Mouse (Mus musculus) forebrain, embryonic 10.5 days (tissue): Measurements from ENCODE around the gene Tmem87b. TPM values are rescaled to one million over a fixed set of nuclear protein-coding genes. Genes with fewer than 3 reads are reported as not detected.

ENCODE experiments used
- DNase-seq: peaks from one replicate; pipeline ENCODE4 v3.0.0-alpha.2; 2017; ENCODE audit warnings: low spot score; ENCODE audit errors: extremely low spot score
- H3K27ac ChIP-seq: fragments of 300-500 bp; sonication (generic); 2 replicates; pipeline ENCODE4 v1.5.1; 2016; ENCODE audit warnings: mild to moderate bottlenecking
- H3K27me3 ChIP-seq: fragments of 300-500 bp; sonication (generic); 2 replicates; pipeline ENCODE4 v1.6.1; 2016; ENCODE audit warnings: mild to moderate bottlenecking; ENCODE audit not compliant: poor library complexity, severe bottlenecking
- H3K36me3 ChIP-seq: fragments of 300-500 bp; sonication (generic); replicated peaks from 2 replicates; pipeline ENCODE4 v1.6.1; 2016; ENCODE audit warnings: mild to moderate bottlenecking, moderate library complexity
- H3K4me1 ChIP-seq: fragments of 300-500 bp; sonication (generic); 2 replicates; pipeline ENCODE4 v1.6.1; 2016
- H3K4me3 ChIP-seq: fragments of 300-500 bp; sonication (generic); 2 replicates; pipeline ENCODE4 v1.5.1; 2016; ENCODE audit warnings: mild to moderate bottlenecking, moderate library complexity
- H3K9me3 ChIP-seq: fragments of 300-500 bp; sonication (generic); 2 replicates; pipeline ENCODE4 v1.6.1; 2016; ENCODE audit warnings: mild to moderate bottlenecking, moderate library complexity
- WGBS: fragments of 180-500 bp; shearing (Covaris S2); methylation state at CpG from one replicate; pipeline ENCODE4 v1.1.7; 2016; 5-methylcytosine and 5-hydroxymethylcytosine counted together
- polyA plus RNA-seq: library from polyadenylated mRNA; unstranded; fragments of >200 nt; fragmentation: Nextera tagmentation; extraction: Ambion mirVana; gene quantifications from 2 replicates; pipeline ENCODE4 v1.2.1, GENCODE M21; 2016

Tmem87b gene
- polyA plus RNA-seq, result 23.6 and 24.7 TPM in 2 replicates

- Histone ChIP-seq H3K27ac (peak within 1 kb of the TSS; percentile 94), H3K4me3 (peak within 1 kb of the TSS; percentile 75), H3K27me3 (no peaks in the 10 kb centered on the region), H3K9me3 (no peaks in the 10 kb centered on the region), H3K36me3 (no peaks in the 10 kb centered on the region), H3K4me1 (peaks cover 21% of the 10 kb centered on the region)
- WGBS, result under 1% methylated on average over 59 of the region's 59 CpGs
- DNase-seq, result peak; percentile 99
Measured at GRCm38 (mm10) chr2:128817786-128818681, at the start of gene Tmem87b. Gene Tmem87b, plus strand, starts transcription at chr2:128818118.

GRCm38 (mm10) chr2:128768545-128769247 is 49.2 kb upstream of the Tmem87b start:
- no peak for DNase-seq
- Histone ChIP-seq H3K9me3 (no peaks in the 10 kb centered on the region), H3K4me3 (no peak overlapping the region), H3K27ac (no peak overlapping the region), H3K27me3 (no peaks in the 10 kb centered on the region), H3K36me3 (peaks cover 14% of the 10 kb centered on the region), H3K4me1 (0 out of 2 replicates have a peak, but pooled peaks cover under 1% of the 10 kb centered on the region)
- WGBS, result 84% methylated on average over 4 of the region's 4 CpGs

- H3K4me3 ChIP-seq, result no peak overlapping the region
- 88% methylated on average over 6 of the region's 6 CpGs for WGBS
Measured at GRCm38 (mm10) chr2:128770557-128770956, 47.4 kb upstream of the Tmem87b start.

GRCm38 (mm10) chr2:128771048-128771447 is 46.9 kb upstream of the Tmem87b start:
- Histone ChIP-seq H3K27ac (no peak overlapping the region), H3K4me3 (no peak overlapping the region), H3K4me1 (no peaks in the 10 kb centered on the region), H3K36me3 (peaks cover 8% of the 10 kb centered on the region), H3K9me3 (no peaks in the 10 kb centered on the region), H3K27me3 (no peaks in the 10 kb centered on the region)
- WGBS, result 92% methylated on average over 4 of the region's 4 CpGs
- no peak for DNase-seq

More at GRCm38 (mm10) chr2:128770557-128770956, 47.4 kb upstream of the Tmem87b start:
- Histone ChIP-seq H3K27ac (no peak overlapping the region), H3K27me3 (no peaks in the 10 kb centered on the region), H3K36me3 (peaks cover 8% of the 10 kb centered on the region), H3K4me1 (no peaks in the 10 kb centered on the region), H3K9me3 (no peaks in the 10 kb centered on the region)
- DNase-seq, result no peak

GRCm38 (mm10) chr2:128771750-128772338 is 46.1 kb upstream of the Tmem87b start:
- Histone ChIP-seq H3K9me3 (no peaks in the 10 kb centered on the region), H3K27me3 (no peaks in the 10 kb centered on the region), H3K36me3 (peaks cover 8% of the 10 kb centered on the region), H3K4me3 (no peak overlapping the region), H3K4me1 (no peaks in the 10 kb centered on the region), H3K27ac (no peak overlapping the region)
- 95% methylated on average over 7 of the region's 7 CpGs for WGBS
- no peak for DNase-seq

- Histone ChIP-seq H3K4me1 (peaks cover 19% of the 10 kb centered on the region), H3K36me3 (peaks cover 4% of the 10 kb centered on the region; the same call in 1 of the 2 replicates), H3K4me3 (no peak overlapping the region), H3K27me3 (no peaks in the 10 kb centered on the region), H3K9me3 (no peaks in the 10 kb centered on the region), H3K27ac (no peak overlapping the region)
- no peak for DNase-seq
- WGBS, result 92% methylated on average over 5 of the region's 5 CpGs
Measured at GRCm38 (mm10) chr2:128782231-128782630, 35.7 kb upstream of the Tmem87b start.

- H3K9me3 ChIP-seq, result no peaks in the 10 kb centered on the region
- H3K4me3 ChIP-seq, result no peak overlapping the region
- H3K4me1 ChIP-seq, result peaks cover 19% of the 10 kb centered on the region
- no peaks in the 10 kb centered on the region; the same call in 1 of the 2 replicates for H3K36me3 ChIP-seq
- 75% methylated on average over 10 of the region's 10 CpGs for WGBS
- H3K27me3 ChIP-seq, result no peaks in the 10 kb centered on the region
- peak overlapping the region; percentile 54; the same call in 1 of the 2 replicates for H3K27ac ChIP-seq
- DNase-seq, result peak; percentile 15
Measured at GRCm38 (mm10) chr2:128783660-128784345, 34.1 kb upstream of the Tmem87b start.

- Histone ChIP-seq H3K9me3 (no peaks in the 10 kb centered on the region), H3K4me1 (peaks cover 19% of the 10 kb centered on the region), H3K4me3 (no peak overlapping the region), H3K27ac (peak overlapping the region; percentile 48; the same call in 1 of the 2 replicates), H3K27me3 (no peaks in the 10 kb centered on the region), H3K36me3 (peaks cover 2% of the 10 kb centered on the region; the same call in 1 of the 2 replicates)
- DNase-seq, result no peak
- 93% methylated on average over 7 of the region's 7 CpGs for WGBS
Measured at GRCm38 (mm10) chr2:128784814-128785213, 33.1 kb upstream of the Tmem87b start.

- peak overlapping the region; percentile 66 for H3K27ac ChIP-seq
- 0 out of 2 replicates have a peak, but pooled peaks cover 2% of the 10 kb centered on the region for H3K36me3 ChIP-seq
- DNase-seq, result no peak
- 44% methylated on average over 5 of the region's 5 CpGs for WGBS
- no peak overlapping the region for H3K4me3 ChIP-seq
- no peaks in the 10 kb centered on the region for H3K9me3 ChIP-seq
- no peaks in the 10 kb centered on the region for H3K27me3 ChIP-seq
- H3K4me1 ChIP-seq, result peaks cover 19% of the 10 kb centered on the region
Measured at GRCm38 (mm10) chr2:128786341-128786740, 31.6 kb upstream of the Tmem87b start.

- DNase-seq, result no peak
- Histone ChIP-seq H3K27me3 (no peaks in the 10 kb centered on the region), H3K36me3 (0 out of 2 replicates have a peak, but pooled peaks cover 2% of the 10 kb centered on the region), H3K4me1 (peaks cover 19% of the 10 kb centered on the region), H3K4me3 (no peak overlapping the region), H3K9me3 (no peaks in the 10 kb centered on the region), H3K27ac (peak overlapping the region; percentile 66)
- WGBS, result 52% methylated on average over 1 of the region's 1 CpGs
Measured at GRCm38 (mm10) chr2:128786795-128787194, 31.1 kb upstream of the Tmem87b start.

- peaks cover 19% of the 10 kb centered on the region for H3K4me1 ChIP-seq
- WGBS, result 92% methylated on average over 3 of the region's 3 CpGs
Measured at GRCm38 (mm10) chr2:128787805-128788204, 30.1 kb upstream of the Tmem87b start.

More at GRCm38 (mm10) chr2:128787805-128788204, 30.1 kb upstream of the Tmem87b start:
- no peaks in the 10 kb centered on the region for H3K27me3 ChIP-seq
- no peak for DNase-seq
- H3K36me3 ChIP-seq, result peaks cover 7% of the 10 kb centered on the region
- H3K4me3 ChIP-seq, result no peak overlapping the region
- H3K9me3 ChIP-seq, result no peaks in the 10 kb centered on the region
- no peak overlapping the region for H3K27ac ChIP-seq
